Mouse (Mus musculus) forebrain, embryonic 14.5 days (tissue): ENCODE data around the gene Arhgap33. TPM values are rescaled to one million over a fixed set of nuclear protein-coding genes. Genes with fewer than 3 reads are reported as not detected.

Experiments used
- ATAC-seq: fragments of 200-750 bp; cut with Nextera tagmentation; 2 replicates; pipeline ENCODE4 v1.8.0; 2017; ENCODE audit warnings: mild to moderate bottlenecking, moderate library complexity
- DNase-seq: peaks from one replicate; pipeline ENCODE4 v3.0.0-alpha.2; 2015; ENCODE audit warnings: low spot score
- H3K27ac ChIP-seq: fragments of 300-500 bp; sonication (generic); 2 replicates; pipeline ENCODE4 v1.5.1; 2014; ENCODE audit warnings: low read depth, mild to moderate bottlenecking, control low read depth, low read length, moderate library complexity
- H3K27me3 ChIP-seq: fragments of 300-500 bp; sonication (generic); replicated peaks from 2 replicates; pipeline ENCODE4 v1.6.1; 2014; ENCODE audit warnings: low read length, control low read depth, mixed read lengths; ENCODE audit not compliant: control insufficient read depth, insufficient read depth
- H3K36me3 ChIP-seq: fragments of 300-500 bp; sonication (generic); 2 replicates; pipeline ENCODE4 v1.6.1; 2014; ENCODE audit warnings: low read length, control low read depth; ENCODE audit not compliant: control insufficient read depth, insufficient read depth
- H3K4me1 ChIP-seq: fragments of 300-500 bp; sonication (generic); 2 replicates; pipeline ENCODE4 v1.6.1; 2014; ENCODE audit warnings: antibody characterized with exemption, low read length, control low read depth; ENCODE audit not compliant: control insufficient read depth, insufficient read depth
- H3K4me2 ChIP-seq: fragments of 300-500 bp; sonication (generic); 2 replicates; pipeline ENCODE4 v1.6.1; 2014; ENCODE audit warnings: mild to moderate bottlenecking, control low read depth, low read length
- H3K4me3 ChIP-seq: fragments of 300-500 bp; sonication (generic); 2 replicates; pipeline ENCODE4 v1.5.1; 2014; ENCODE audit warnings: low read depth, low read length, control low read depth
- H3K9ac ChIP-seq: fragments of 300-500 bp; sonication (generic); 2 replicates; pipeline ENCODE4 v1.6.1; 2014; ENCODE audit warnings: mild to moderate bottlenecking, low read length, control low read depth, moderate library complexity
- H3K9me3 ChIP-seq: fragments of 300-500 bp; sonication (generic); replicated peaks from 2 replicates; pipeline ENCODE4 v1.6.1; 2016; ENCODE audit warnings: low read length, control low read depth, mixed read lengths; ENCODE audit not compliant: control insufficient read depth
- WGBS: fragments of 180-500 bp; shearing (Covaris S2); extraction: QIAGEN DNeasy Blood & Tissue Kit; methylation state at CpG from one replicate; pipeline ENCODE4 v1.1.7; 2014; 5-methylcytosine and 5-hydroxymethylcytosine counted together
- polyA plus RNA-seq: library from polyadenylated mRNA; unstranded; fragments of >200 nt; fragmentation: Nextera tagmentation; extraction: Ambion mirVana; gene quantifications from 2 replicates; pipeline ENCODE4 v1.2.1, GENCODE M21; 2014

Arhgap33 gene
- polyA plus RNA-seq, 1 experiment from 2014 or later = 63.5 TPM

DNA sequence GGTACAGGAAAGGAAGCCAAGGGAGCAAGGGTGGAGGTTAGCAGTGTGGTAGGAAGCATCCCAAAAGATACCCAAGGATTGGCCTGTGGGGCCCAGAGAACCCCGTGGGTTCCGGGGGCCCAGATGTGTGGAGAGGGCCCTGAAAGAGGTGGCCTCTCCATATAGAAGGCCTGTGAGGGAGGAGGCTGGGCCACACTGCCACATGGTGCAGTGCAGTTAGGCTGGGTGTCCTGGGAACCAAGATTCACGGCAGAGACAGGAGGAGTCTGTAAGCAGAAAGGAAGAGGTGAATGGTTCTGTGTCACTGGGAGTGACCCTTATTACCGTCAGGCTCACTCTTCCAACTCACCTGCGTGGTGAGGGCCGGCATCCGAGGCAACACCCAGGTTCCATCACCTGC, 5.7 kb upstream of the Arhgap33 start:
- DNase-seq (no peak), ATAC-seq (no peak)
- Histone ChIP-seq H3K9ac (no peak overlapping the region), H3K36me3 (peaks cover 34% of the 10 kb centered on the region), H3K4me1 (peaks cover 3% of the 10 kb centered on the region; the same call in 1 of the 2 replicates), H3K27me3 (no peaks in the 10 kb centered on the region), H3K4me3 (no peak overlapping the region), H3K4me2 (no peak overlapping the region), H3K27ac (no peak overlapping the region), H3K9me3 (no peaks in the 10 kb centered on the region)
- 90% methylated on average over 7 of the region's 7 CpGs for WGBS

DNA sequence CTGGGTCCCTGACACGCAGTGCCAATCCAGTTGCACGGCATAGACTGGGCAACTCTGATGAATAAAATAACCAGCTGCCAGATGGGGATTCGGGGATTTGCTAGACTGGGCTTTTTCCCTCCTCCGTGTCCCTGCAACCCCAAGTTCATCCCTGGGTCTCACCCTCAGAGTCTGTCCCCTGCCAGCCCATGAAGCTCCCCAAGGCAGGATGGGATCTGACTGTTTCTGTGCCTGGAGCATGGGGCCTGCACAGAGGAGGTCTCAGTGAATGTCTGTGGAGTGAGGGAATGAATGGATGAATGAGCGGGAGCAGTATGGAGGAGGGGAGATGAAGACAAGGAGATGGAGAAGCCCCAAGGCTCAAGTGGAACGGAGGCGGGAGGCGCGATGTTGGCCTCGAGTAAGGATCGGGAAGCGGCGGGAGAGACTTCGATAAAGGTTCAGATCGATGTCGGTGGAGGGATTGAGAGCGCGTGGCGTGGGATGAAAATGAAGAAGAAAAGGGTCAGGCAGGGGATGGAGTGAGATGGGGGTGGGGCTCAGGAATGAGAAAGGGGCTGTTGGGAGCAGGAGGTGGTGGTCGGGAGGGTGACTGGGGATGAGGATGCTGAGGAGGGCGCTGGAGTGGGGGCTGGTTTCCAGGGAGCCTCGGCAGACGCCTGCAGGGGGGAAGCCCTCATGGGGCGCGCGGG, 773 bp downstream of the Arhgap33 start:
- peaks cover 19% of the 10 kb centered on the region for H3K4me1 ChIP-seq
- H3K4me3 ChIP-seq = peak overlapping the region; percentile 83
- peak overlapping the region; percentile 91 for H3K9ac ChIP-seq
- H3K27me3 ChIP-seq = no peaks in the 10 kb centered on the region
- no peaks in the 10 kb centered on the region for H3K9me3 ChIP-seq
- peak; percentile 48 for ATAC-seq
- DNase-seq = peak; percentile 44
- H3K36me3 ChIP-seq = peaks cover 45% of the 10 kb centered on the region
- 2% methylated on average over 26 of the region's 26 CpGs for whole genome bisulfite sequencing
- peak overlapping the region; percentile 93 for H3K27ac ChIP-seq
- H3K4me2 ChIP-seq = peak overlapping the region; percentile 89

DNA sequence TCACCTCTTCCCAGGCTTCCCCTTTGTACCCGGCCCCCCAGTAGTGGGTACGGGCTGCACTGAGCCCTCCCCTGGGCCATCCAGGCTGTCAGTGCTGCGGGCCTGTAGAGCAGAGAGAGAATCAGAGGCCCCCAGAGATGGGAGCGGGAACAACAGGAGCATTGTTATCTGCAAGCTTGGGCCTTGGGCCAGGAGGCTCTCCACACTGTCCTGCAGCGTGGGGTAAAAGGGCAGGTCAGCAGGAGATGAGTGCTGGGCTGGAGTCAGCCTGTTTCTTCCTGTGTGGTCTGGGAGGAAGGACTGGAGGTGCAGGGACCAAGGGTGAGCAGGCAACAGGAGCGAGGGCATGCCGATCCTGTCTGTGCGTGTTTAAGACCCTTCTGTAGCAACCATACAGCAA, 1.9 kb downstream of the Arhgap33 start:
- peak; percentile 35 for DNase-seq
- H3K9ac ChIP-seq = peak overlapping the region; percentile 91
- H3K4me1 ChIP-seq = peaks cover 19% of the 10 kb centered on the region
- WGBS = 13% methylated on average over 8 of the region's 8 CpGs
- no peaks in the 10 kb centered on the region for H3K9me3 ChIP-seq
- peak overlapping the region; percentile 9; the same call in 1 of the 2 replicates for H3K27ac ChIP-seq
- peak overlapping the region; percentile 89 for H3K4me2 ChIP-seq
- ATAC-seq = no peak
- peak overlapping the region; percentile 83 for H3K4me3 ChIP-seq
- H3K36me3 ChIP-seq = peaks cover 53% of the 10 kb centered on the region
- H3K27me3 ChIP-seq = no peaks in the 10 kb centered on the region

DNA sequence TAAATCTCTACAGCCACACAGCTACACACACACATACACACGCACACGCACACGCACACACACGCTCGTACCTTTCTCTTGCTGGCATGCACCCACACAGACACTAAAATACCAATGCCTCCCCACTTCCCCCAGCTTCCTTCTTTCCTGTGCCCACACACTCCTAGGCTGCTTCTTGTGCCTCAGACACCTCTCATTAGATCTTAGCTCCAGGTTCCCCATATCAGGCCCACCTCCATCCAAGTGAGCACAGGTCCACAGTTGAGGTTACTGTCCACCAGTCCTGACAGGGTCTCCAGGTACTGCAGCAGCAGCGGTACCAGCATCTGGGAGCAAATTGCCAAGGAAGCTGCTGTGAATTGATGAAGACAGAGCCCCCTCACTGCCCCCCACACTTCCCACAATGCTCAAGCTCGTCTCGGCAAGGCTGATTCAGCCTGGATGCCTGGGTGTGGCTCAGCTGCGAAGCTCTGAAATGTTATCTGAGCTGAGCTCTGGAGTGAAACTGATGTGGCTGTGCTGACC, 3.5 kb downstream of the Arhgap33 start:
- peak overlapping the region; percentile 16; the same call in 1 of the 2 replicates for H3K4me2 ChIP-seq
- no peak for ATAC-seq
- H3K9ac ChIP-seq = no peak overlapping the region; the same call in 1 of the 2 replicates
- peaks cover 19% of the 10 kb centered on the region for H3K4me1 ChIP-seq
- 91% methylated on average over 9 of the region's 9 CpGs for WGBS
- H3K27ac ChIP-seq = no peak overlapping the region
- no peak for DNase-seq
- H3K27me3 ChIP-seq = no peaks in the 10 kb centered on the region
- H3K9me3 ChIP-seq = no peaks in the 10 kb centered on the region
- 0 out of 2 replicates have a peak overlapping the region, but pooled peaks have one; percentile 2 for H3K4me3 ChIP-seq
- peaks cover 69% of the 10 kb centered on the region for H3K36me3 ChIP-seq

DNA sequence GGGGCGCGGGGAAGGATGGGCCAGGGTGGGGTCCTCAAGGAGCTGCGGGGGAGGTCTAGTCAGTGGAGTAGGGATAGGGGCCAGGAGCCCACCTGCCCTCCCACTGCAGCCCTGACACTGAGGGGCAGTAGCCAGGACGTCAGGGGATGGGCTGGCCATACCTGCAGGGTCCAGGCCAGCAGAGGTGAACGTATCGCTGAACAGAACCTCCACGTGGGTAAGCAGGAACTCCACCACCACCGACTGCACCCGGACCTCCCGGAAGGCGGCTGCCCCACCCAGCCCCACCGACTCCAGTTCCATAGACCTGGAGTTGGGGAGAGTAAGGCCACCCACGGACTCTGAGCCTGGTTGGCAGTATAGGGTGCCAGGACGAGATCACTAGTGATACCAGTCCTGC, 7.9 kb downstream of the Arhgap33 start:
- H3K4me1 ChIP-seq = no peaks in the 10 kb centered on the region
- H3K9ac ChIP-seq = no peak overlapping the region
- WGBS = 81% methylated on average over 14 of the region's 14 CpGs
- no peak overlapping the region for H3K4me2 ChIP-seq
- ATAC-seq (no peak), DNase-seq (no peak)
- peaks cover 100% of the 10 kb centered on the region for H3K36me3 ChIP-seq
- H3K27me3 ChIP-seq = no peaks in the 10 kb centered on the region
- no peak overlapping the region for H3K27ac ChIP-seq
- no peaks in the 10 kb centered on the region for H3K9me3 ChIP-seq
- no peak overlapping the region for H3K4me3 ChIP-seq

DNA sequence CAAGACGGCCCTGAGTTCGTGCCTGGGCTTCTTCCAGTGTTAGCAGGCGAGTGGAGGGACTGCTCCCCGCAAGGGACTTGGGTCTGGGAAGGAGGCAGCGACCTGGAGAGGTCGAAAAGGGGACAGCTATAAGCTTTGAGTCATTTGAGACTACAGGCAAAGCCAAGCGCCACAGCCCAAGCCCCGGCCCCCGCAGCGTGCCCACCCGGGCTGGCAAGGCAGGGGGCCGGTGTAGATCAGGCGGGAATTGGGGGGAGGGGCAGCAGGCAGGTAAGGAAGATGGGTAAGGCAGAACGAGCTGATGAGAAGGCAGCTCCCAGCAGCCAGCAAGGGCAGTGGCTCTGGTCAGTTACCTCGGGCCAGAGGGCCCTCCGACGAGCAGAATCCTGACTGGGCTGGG, 8.5 kb downstream of the Arhgap33 start:
- H3K9me3 ChIP-seq = no peaks in the 10 kb centered on the region
- 21% methylated on average over 17 of the region's 17 CpGs for WGBS

DNA sequence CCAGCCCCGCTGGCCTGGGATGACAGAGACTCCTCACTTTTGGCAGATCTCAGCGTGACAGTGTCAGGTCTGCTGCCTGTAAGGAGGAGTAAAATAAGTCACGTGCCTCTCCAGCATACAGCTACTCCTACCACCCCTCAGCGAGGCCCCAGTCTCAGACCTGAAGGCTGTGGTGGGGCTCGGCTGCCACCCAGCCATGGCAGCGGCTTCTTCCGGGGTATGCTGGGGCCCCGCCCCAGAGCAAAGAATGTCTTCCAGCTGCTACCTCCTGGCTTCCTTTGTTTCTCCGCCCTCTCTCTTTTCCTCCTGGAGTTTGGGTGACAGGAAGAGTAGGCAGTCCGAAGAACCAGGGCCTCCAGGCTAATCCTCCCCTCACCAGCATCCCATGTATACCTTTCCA, 8.9 kb downstream of the Arhgap33 start:
- H3K4me2 ChIP-seq = no peak overlapping the region
- peaks cover 90% of the 10 kb centered on the region for H3K36me3 ChIP-seq
- H3K4me3 ChIP-seq = no peak overlapping the region
- H3K9me3 ChIP-seq = no peaks in the 10 kb centered on the region
- no peaks in the 10 kb centered on the region for H3K27me3 ChIP-seq
- no peaks in the 10 kb centered on the region for H3K4me1 ChIP-seq
- H3K27ac ChIP-seq = 0 out of 2 replicates have a peak overlapping the region, but pooled peaks have one; percentile 0
- no peak for DNase-seq
- 34% methylated on average over 10 of the region's 10 CpGs for WGBS
- ATAC-seq = no peak
- H3K9ac ChIP-seq = no peak overlapping the region

More for the DNA sequence above, 8.5 kb downstream of the Arhgap33 start:
- no peak overlapping the region for H3K9ac ChIP-seq
- DNase-seq (no peak), ATAC-seq (no peak)
- peaks cover 95% of the 10 kb centered on the region for H3K36me3 ChIP-seq
- no peak overlapping the region for H3K4me3 ChIP-seq
- H3K27me3 ChIP-seq = no peaks in the 10 kb centered on the region
- no peak overlapping the region for H3K27ac ChIP-seq
- no peaks in the 10 kb centered on the region for H3K4me1 ChIP-seq
- H3K4me2 ChIP-seq = no peak overlapping the region

DNA sequence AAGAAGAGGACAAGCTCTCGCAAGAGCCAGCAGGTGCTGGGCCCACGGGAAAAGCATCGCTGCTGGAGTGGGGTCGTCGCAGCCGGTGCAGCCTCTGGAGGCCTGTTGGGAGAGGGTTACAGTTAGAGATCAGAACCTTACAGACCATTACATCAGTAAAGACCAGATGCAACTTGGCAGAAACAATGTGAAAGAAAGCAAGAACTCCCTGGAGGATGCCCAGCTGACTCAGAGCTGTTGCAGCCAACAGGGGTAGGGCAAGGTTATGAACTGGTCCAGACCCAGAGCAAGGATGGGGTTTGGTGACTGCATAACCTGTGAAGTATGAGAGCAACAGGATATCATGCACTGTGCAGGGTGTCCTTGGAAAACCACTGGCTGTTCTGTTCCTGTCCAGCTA, 10.4 kb downstream of the Arhgap33 start:
- Histone ChIP-seq H3K27me3 (no peaks in the 10 kb centered on the region), H3K9me3 (no peaks in the 10 kb centered on the region), H3K36me3 (peaks cover 76% of the 10 kb centered on the region), H3K4me3 (no peak overlapping the region), H3K27ac (no peak overlapping the region), H3K9ac (no peak overlapping the region), H3K4me2 (no peak overlapping the region), H3K4me1 (no peaks in the 10 kb centered on the region)
- no peak for ATAC-seq
- no peak for DNase-seq
- WGBS = 82% methylated on average over 6 of the region's 6 CpGs

DNA sequence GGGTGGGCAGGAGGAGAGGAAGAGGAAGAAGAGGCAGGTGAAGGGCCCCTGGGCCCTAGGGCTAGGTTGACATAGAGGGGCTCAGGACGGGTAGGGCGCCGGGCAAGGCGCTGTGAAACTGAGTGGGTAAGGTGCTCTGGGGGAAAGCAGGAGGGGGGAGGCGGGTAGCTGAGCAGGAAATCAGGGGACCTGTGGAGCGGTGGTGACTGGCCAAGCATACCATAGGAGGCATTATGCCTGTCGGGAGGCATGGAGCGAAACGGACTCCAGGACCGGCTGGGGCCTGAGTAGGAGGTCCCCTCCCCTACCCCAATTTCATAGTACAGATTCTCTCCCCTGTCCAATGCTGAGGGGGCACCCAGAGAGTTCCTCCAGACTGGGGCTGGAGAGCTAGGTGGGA, 12.0 kb downstream of the Arhgap33 start:
- DNase-seq = no peak
- Histone ChIP-seq H3K9ac (no peak overlapping the region), H3K27ac (no peak overlapping the region), H3K4me2 (no peak overlapping the region), H3K4me3 (no peak overlapping the region), H3K4me1 (no peaks in the 10 kb centered on the region), H3K36me3 (peaks cover 59% of the 10 kb centered on the region), H3K9me3 (no peaks in the 10 kb centered on the region), H3K27me3 (no peaks in the 10 kb centered on the region)
- WGBS = 87% methylated on average over 10 of the region's 10 CpGs
- ATAC-seq = no peak
